Mouse (Mus musculus): ENCODE measurements around the gene Olfr62. TPM values are rescaled to one million over a fixed set of nuclear protein-coding genes. Genes with fewer than 3 reads are reported as not detected.
A peak's percentile ranks its signal among the peaks of the same experiment; 100 is the strongest.

Olfr62 gene
- not detected in 2 replicates for polyA plus RNA-seq (2015; fragmentation: Nextera tagmentation; extraction: Ambion mirVana)

GRCm38 (mm10) chr4:118658652-118659051, at the start of gene Olfr62:
Gene Olfr62, plus strand, starts transcription at chr4:118658952.
- Histone ChIP-seq H3K27me3 (replicated peaks; ENCODE audit: control insufficient read depth, insufficient read depth, low read length) (no peaks in the 10 kb centered on the region), H3K36me3 (ENCODE audit: control insufficient read depth, insufficient read depth, low read length) (no peaks in the 10 kb centered on the region), H3K9me3 (ENCODE audit: control insufficient read depth, low read length) (no peaks in the 10 kb centered on the region), H3K9ac (ENCODE audit: low read depth, low read length) (no peak within 1 kb of the TSS), H3K4me2 (ENCODE audit: low read length) (no peak within 1 kb of the TSS), H3K4me1 (ENCODE audit: control insufficient read depth, insufficient read depth, low read depth, low read length) (no peaks in the 10 kb centered on the region), H3K4me3 (ENCODE audit: low read length) (no peak within 1 kb of the TSS), H3K27ac (ENCODE audit: low read depth, low read length) (no peak within 1 kb of the TSS)
- no peak for ATAC-seq

GRCm38 (mm10) chr4:118609836-118610235, 48.9 kb upstream of the Olfr62 start:
- no peaks in the 10 kb centered on the region for H3K36me3 ChIP-seq (ENCODE audit: control insufficient read depth, insufficient read depth, low read length)

GRCm38 (mm10) chr4:118612619-118613018, 46.1 kb upstream of the Olfr62 start:
- H3K4me1 ChIP-seq (ENCODE audit: control insufficient read depth, insufficient read depth, low read depth, low read length): no peaks in the 10 kb centered on the region
- no peak overlapping the region for H3K4me2 ChIP-seq (ENCODE audit: low read length)
- H3K36me3 ChIP-seq (ENCODE audit: control insufficient read depth, insufficient read depth, low read length): no peaks in the 10 kb centered on the region
- 0 out of 2 replicates have a peak, but pooled peaks cover 2% of the 10 kb centered on the region for H3K27me3 ChIP-seq (replicated peaks; ENCODE audit: control insufficient read depth, insufficient read depth, low read length)
- ATAC-seq: no peak
- 28% methylated on average over 11 of the region's 11 CpGs for WGBS
- no peak overlapping the region for H3K27ac ChIP-seq (ENCODE audit: low read depth, low read length)
- H3K9me3 ChIP-seq (ENCODE audit: control insufficient read depth, low read length): no peaks in the 10 kb centered on the region
- H3K9ac ChIP-seq (ENCODE audit: low read depth, low read length): no peak overlapping the region
- H3K4me3 ChIP-seq (ENCODE audit: low read length): no peak overlapping the region

More at GRCm38 (mm10) chr4:118609836-118610235, 48.9 kb upstream of the Olfr62 start:
- H3K4me1 ChIP-seq (ENCODE audit: control insufficient read depth, insufficient read depth, low read depth, low read length): no peaks in the 10 kb centered on the region
- no peak overlapping the region for H3K4me3 ChIP-seq (ENCODE audit: low read length)
- H3K27ac ChIP-seq (ENCODE audit: low read depth, low read length): no peak overlapping the region
- no peaks in the 10 kb centered on the region for H3K9me3 ChIP-seq (ENCODE audit: control insufficient read depth, low read length)
- no peak for ATAC-seq
- H3K9ac ChIP-seq (ENCODE audit: low read depth, low read length): no peak overlapping the region
- no peak overlapping the region for H3K4me2 ChIP-seq (ENCODE audit: low read length)
- WGBS: 76% methylated on average over 3 of the region's 3 CpGs
- H3K27me3 ChIP-seq (replicated peaks; ENCODE audit: control insufficient read depth, insufficient read depth, low read length): 0 out of 2 replicates have a peak, but pooled peaks cover 2% of the 10 kb centered on the region

GRCm38 (mm10) chr4:118615412-118615811, 43.3 kb upstream of the Olfr62 start:
- Histone ChIP-seq H3K9me3 (ENCODE audit: control insufficient read depth, low read length) (no peaks in the 10 kb centered on the region), H3K4me1 (ENCODE audit: control insufficient read depth, insufficient read depth, low read depth, low read length) (no peaks in the 10 kb centered on the region), H3K36me3 (ENCODE audit: control insufficient read depth, insufficient read depth, low read length) (no peaks in the 10 kb centered on the region), H3K27ac (ENCODE audit: low read depth, low read length) (no peak overlapping the region), H3K27me3 (replicated peaks; ENCODE audit: control insufficient read depth, insufficient read depth, low read length) (0 out of 2 replicates have a peak, but pooled peaks cover under 1% of the 10 kb centered on the region), H3K9ac (ENCODE audit: low read depth, low read length) (no peak overlapping the region), H3K4me2 (ENCODE audit: low read length) (no peak overlapping the region), H3K4me3 (ENCODE audit: low read length) (no peak overlapping the region)
- ATAC-seq: no peak
- WGBS: 67% methylated on average over 11 of the region's 11 CpGs

GRCm38 (mm10) chr4:118620279-118620966, 38.3 kb upstream of the Olfr62 start, which contains the start of the genes Cfap57 and Ebna1bp2:
Gene Cfap57, minus strand, starts transcription at chr4:118620777.
Gene Ebna1bp2, plus strand, starts transcription at chr4:118620799.
- peak within 1 kb of the TSS; percentile 81 for H3K27ac ChIP-seq (ENCODE audit: low read depth, low read length)
- H3K9me3 ChIP-seq (ENCODE audit: control insufficient read depth, low read length): no peaks in the 10 kb centered on the region
- H3K4me3 ChIP-seq (ENCODE audit: low read length): peak within 1 kb of the TSS; percentile 73
- under 1% methylated on average over 35 of the region's 41 CpGs for WGBS
- no peaks in the 10 kb centered on the region for H3K27me3 ChIP-seq (replicated peaks; ENCODE audit: control insufficient read depth, insufficient read depth, low read length)
- H3K36me3 ChIP-seq (ENCODE audit: control insufficient read depth, insufficient read depth, low read length): peaks cover 23% of the 10 kb centered on the region
- H3K4me1 ChIP-seq (ENCODE audit: control insufficient read depth, insufficient read depth, low read depth, low read length): peaks cover 9% of the 10 kb centered on the region
- peak within 1 kb of the TSS; percentile 82 for H3K4me2 ChIP-seq (ENCODE audit: low read length)
- peak; percentile 98 for ATAC-seq
- peak within 1 kb of the TSS; percentile 76 for H3K9ac ChIP-seq (ENCODE audit: low read depth, low read length)

GRCm38 (mm10) chr4:118620967-118621320, 37.8 kb upstream of the Olfr62 start:
- peaks cover 9% of the 10 kb centered on the region for H3K4me1 ChIP-seq (ENCODE audit: control insufficient read depth, insufficient read depth, low read depth, low read length)
- peak overlapping the region; percentile 82 for H3K4me2 ChIP-seq (ENCODE audit: low read length)
- WGBS: under 1% methylated on average over 23 of the region's 23 CpGs
- no peaks in the 10 kb centered on the region for H3K9me3 ChIP-seq (ENCODE audit: control insufficient read depth, low read length)
- H3K4me3 ChIP-seq (ENCODE audit: low read length): peak overlapping the region; percentile 73
- peak; percentile 74; the same call in 1 of the 2 replicates for ATAC-seq
- H3K36me3 ChIP-seq (ENCODE audit: control insufficient read depth, insufficient read depth, low read length): peaks cover 27% of the 10 kb centered on the region
- peak overlapping the region; percentile 76 for H3K9ac ChIP-seq (ENCODE audit: low read depth, low read length)
- H3K27ac ChIP-seq (ENCODE audit: low read depth, low read length): peak overlapping the region; percentile 81; the same call in 1 of the 2 replicates
- no peaks in the 10 kb centered on the region for H3K27me3 ChIP-seq (replicated peaks; ENCODE audit: control insufficient read depth, insufficient read depth, low read length)

GRCm38 (mm10) chr4:118621781-118622180, 37.0 kb upstream of the Olfr62 start:
- 88% methylated on average over 9 of the region's 9 CpGs for WGBS
- peak overlapping the region; percentile 73 for H3K4me3 ChIP-seq (ENCODE audit: low read length)
- no peaks in the 10 kb centered on the region for H3K9me3 ChIP-seq (ENCODE audit: control insufficient read depth, low read length)
- no peaks in the 10 kb centered on the region for H3K27me3 ChIP-seq (replicated peaks; ENCODE audit: control insufficient read depth, insufficient read depth, low read length)
- no peak overlapping the region for H3K27ac ChIP-seq (ENCODE audit: low read depth, low read length)
- peaks cover 9% of the 10 kb centered on the region for H3K4me1 ChIP-seq (ENCODE audit: control insufficient read depth, insufficient read depth, low read depth, low read length)
- peak overlapping the region; percentile 82 for H3K4me2 ChIP-seq (ENCODE audit: low read length)
- no peak for ATAC-seq
- no peak overlapping the region for H3K9ac ChIP-seq (ENCODE audit: low read depth, low read length)
- peaks cover 29% of the 10 kb centered on the region for H3K36me3 ChIP-seq (ENCODE audit: control insufficient read depth, insufficient read depth, low read length)

GRCm38 (mm10) chr4:118630261-118630660, 28.5 kb upstream of the Olfr62 start:
- no peak overlapping the region for H3K27ac ChIP-seq (ENCODE audit: low read depth, low read length)
- H3K9me3 ChIP-seq (ENCODE audit: control insufficient read depth, low read length): no peaks in the 10 kb centered on the region
- no peak for ATAC-seq
- H3K4me3 ChIP-seq (ENCODE audit: low read length): no peak overlapping the region
- no peak overlapping the region for H3K9ac ChIP-seq (ENCODE audit: low read depth, low read length)
- H3K27me3 ChIP-seq (replicated peaks; ENCODE audit: control insufficient read depth, insufficient read depth, low read length): no peaks in the 10 kb centered on the region
- H3K36me3 ChIP-seq (ENCODE audit: control insufficient read depth, insufficient read depth, low read length): peaks cover 29% of the 10 kb centered on the region
- no peak overlapping the region for H3K4me2 ChIP-seq (ENCODE audit: low read length)
- 78% methylated on average over 5 of the region's 5 CpGs for WGBS
- no peaks in the 10 kb centered on the region for H3K4me1 ChIP-seq (ENCODE audit: control insufficient read depth, insufficient read depth, low read depth, low read length)

GRCm38 (mm10) chr4:118642346-118643190, 16.2 kb upstream of the Olfr62 start:
- no peaks in the 10 kb centered on the region for H3K9me3 ChIP-seq (ENCODE audit: control insufficient read depth, low read length)
- WGBS: 46% methylated on average over 20 of the region's 20 CpGs

More at GRCm38 (mm10) chr4:118642346-118643190, 16.2 kb upstream of the Olfr62 start:
- H3K9ac ChIP-seq (ENCODE audit: low read depth, low read length): no peak overlapping the region
- peaks cover 3% of the 10 kb centered on the region for H3K4me1 ChIP-seq (ENCODE audit: control insufficient read depth, insufficient read depth, low read depth, low read length)
- H3K36me3 ChIP-seq (ENCODE audit: control insufficient read depth, insufficient read depth, low read length): no peaks in the 10 kb centered on the region
- no peak overlapping the region for H3K4me3 ChIP-seq (ENCODE audit: low read length)
- ATAC-seq: peak; percentile 79
- H3K4me2 ChIP-seq (ENCODE audit: low read length): peak overlapping the region; percentile 8
- no peaks in the 10 kb centered on the region for H3K27me3 ChIP-seq (replicated peaks; ENCODE audit: control insufficient read depth, insufficient read depth, low read length)
- H3K27ac ChIP-seq (ENCODE audit: low read depth, low read length): no peak overlapping the region

Measured in hindbrain, embryonic 16.5 days (tissue).